Mouse (Mus musculus) cerebellum, adult 2 months (tissue): ENCODE measurements at regions not wholly inside any gene's neighbourhood (a gene's known extent, or its start where the extent isn't known, plus 50 kb on each side); places are given as distances from the start of the nearest gene placed in this dataset.

Experiments
- CTCF ChIP-seq: fragments of 200-500 bp; IDR thresholded peaks from 2 replicates; pipeline ENCODE4 v1.5.1; 2011; ENCODE audit warnings: low read depth, mild to moderate bottlenecking, control low read depth, low read length, moderate library complexity, borderline replicate concordance; ENCODE audit not compliant: insufficient read depth
- POLR2A ChIP-seq: fragments of 200-500 bp; IDR thresholded peaks from 2 replicates; pipeline ENCODE4 v1.6.1; 2011; ENCODE audit warnings: low read length, control low read depth, borderline replicate concordance; ENCODE audit not compliant: insufficient read depth

DNA sequence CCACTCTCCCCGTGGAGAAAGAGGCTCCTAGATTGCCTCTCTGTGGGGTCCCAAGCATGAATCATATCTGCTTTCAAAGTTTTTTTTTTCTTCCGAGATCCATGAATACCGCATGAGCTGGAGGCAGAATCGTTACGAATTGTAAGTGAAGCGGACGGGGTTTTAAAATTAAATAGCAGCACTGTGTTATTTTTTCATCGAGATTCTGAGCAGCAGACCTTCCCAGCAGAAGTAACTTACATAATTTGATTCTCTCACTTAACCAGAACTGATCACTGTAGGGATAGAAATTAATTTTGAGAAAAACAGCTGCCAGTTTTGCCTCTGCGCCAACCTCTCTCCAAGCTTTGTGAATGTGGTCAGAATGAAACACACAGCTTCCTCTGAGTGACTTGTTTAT is 502.5 kb upstream of the Auts2 start:
- TF ChIP-seq CTCF = no peak
- TF ChIP-seq POLR2A = no peak
